Mouse (Mus musculus) olfactory bulb, adult 2 months (tissue): ENCODE data around the gene Slc47a1.

Source experiments
- CTCF ChIP-seq: fragments of 200-500 bp; IDR thresholded peaks from 2 replicates; pipeline ENCODE4 v1.5.1; 2012; ENCODE audit warnings: low read depth, mild to moderate bottlenecking, low read length, moderate library complexity; ENCODE audit not compliant: insufficient read depth
- POLR2A ChIP-seq: fragments of 200-500 bp; IDR thresholded peaks from 2 replicates; pipeline ENCODE4 v1.6.1; 2012; ENCODE audit warnings: mild to moderate bottlenecking, low read depth, low read length, moderate library complexity; ENCODE audit not compliant: insufficient read depth

DNA sequence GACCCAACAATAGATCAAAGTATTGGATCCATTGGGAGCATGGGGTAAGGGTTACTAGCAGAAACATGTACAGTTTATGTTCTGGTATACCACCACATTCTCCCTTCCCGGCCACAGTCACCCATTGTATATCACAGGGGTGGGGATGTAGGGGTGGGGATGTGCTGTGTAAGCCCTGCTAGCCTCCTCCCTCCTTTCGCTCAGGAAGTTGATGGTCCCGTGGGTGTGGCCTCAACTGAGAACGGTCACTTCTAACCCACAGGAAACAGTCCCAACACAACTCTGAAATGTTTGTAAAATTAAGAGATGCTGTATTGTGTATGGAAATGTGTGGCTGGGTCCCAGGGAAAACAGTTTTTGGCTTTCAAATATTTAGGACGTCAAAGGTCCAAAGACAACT, 35.3 kb upstream of the Slc47a1 start:
- TF ChIP-seq CTCF (no peak), POLR2A (no peak)
